Mouse (Mus musculus): Measurements from ENCODE around the gene Usp30. TPM values are rescaled to one million over a fixed set of nuclear protein-coding genes. Genes with fewer than 3 reads are reported as not detected.

The Usp30 gene
- polyA plus RNA-seq, 1 experiment from 2014 or later, result 15.3 TPM

DNA sequence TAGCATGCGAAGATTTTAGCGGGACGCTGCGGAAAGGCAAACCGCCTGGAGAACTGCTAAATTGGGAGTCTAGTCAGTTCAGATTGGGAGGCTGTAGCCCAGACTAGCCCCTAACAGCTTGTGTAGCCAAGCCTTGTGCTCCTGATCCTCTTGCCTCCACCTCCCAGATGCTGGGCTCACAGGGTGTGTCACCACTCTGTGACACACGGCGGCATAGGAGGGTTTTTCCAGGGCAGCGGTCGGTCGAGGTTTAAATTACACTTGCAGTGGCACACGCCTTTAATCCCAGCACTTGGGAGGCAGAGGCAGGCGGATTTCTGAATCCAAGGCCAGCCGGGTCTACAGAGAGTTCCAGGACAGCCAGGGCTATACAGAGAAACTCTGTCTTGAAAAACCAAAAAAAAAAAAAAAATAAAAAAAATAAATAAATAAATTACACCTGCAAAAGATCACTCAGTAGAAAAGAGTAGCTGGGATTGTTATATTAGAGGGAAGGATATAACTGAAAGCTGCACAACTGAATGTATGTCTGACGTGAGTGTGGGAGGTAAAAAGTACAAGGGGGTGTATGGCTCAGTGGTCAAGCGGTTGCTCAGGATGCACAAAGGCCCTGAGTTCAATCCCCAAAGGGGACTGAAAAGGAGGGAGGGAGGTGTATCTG is 64.4 kb downstream of the Usp30 start:
- Histone ChIP-seq H3K27ac (no peak overlapping the region), H3K4me3 (replicated peaks; ENCODE audit: low read length) (peak overlapping the region; percentile 91), H3K9me3 (ENCODE audit: control insufficient read depth, low read length) (no peaks in the 10 kb centered on the region), H3K4me2 (replicated peaks) (peak overlapping the region; percentile 99), H3K4me1 (replicated peaks; ENCODE audit: control insufficient read depth, insufficient read depth, low read length) (peaks cover 10% of the 10 kb centered on the region; the same call in 1 of the 2 replicates), H3K27me3 (ENCODE audit: control insufficient read depth, insufficient read depth, low read length) (no peaks in the 10 kb centered on the region), H3K36me3 (replicated peaks; ENCODE audit: control insufficient read depth, insufficient read depth) (peaks cover 7% of the 10 kb centered on the region), H3K9ac (peak overlapping the region; percentile 58; the same call in 1 of the 2 replicates)
- DNase-seq (ENCODE audit: low spot score) (no peak), ATAC-seq (ENCODE audit: low FRiP score) (no peak)
- WGBS, result 81% methylated on average over 15 of the region's 15 CpGs

DNA sequence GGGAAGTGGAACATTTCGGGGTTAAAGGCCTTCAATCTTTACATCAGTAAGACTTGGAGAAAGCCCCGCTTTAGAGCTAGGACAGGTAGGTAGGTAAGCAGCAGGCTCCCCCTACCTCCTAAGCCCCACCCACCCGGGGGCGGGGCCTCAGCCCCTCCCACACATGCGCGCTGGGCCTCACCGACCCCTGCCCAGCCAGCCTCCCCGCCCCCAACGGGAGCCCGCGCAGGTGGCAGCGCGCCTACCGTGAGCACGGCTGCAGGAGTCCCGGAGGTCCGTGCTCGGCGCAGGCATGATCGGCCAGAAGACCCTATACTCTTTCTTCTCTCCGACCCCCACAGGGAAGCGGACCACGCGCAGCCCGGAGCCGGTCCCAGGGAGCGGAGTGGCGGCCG is 64.9 kb downstream of the Usp30 start, which contains the start of gene Ung:
Ung (plus strand) TSS at position 176 of the 395 bp plus-strand sequence.
- peak within 1 kb of the TSS; percentile 91 for H3K4me3 ChIP-seq (replicated peaks; ENCODE audit: low read length)
- ATAC-seq (ENCODE audit: low FRiP score) (peak; percentile 54), DNase-seq (ENCODE audit: low spot score) (peak; percentile 75)
- H3K27me3 ChIP-seq (ENCODE audit: control insufficient read depth, insufficient read depth, low read length), result no peaks in the 10 kb centered on the region
- peak within 1 kb of the TSS; percentile 58 for H3K9ac ChIP-seq
- H3K27ac ChIP-seq, result no peak within 1 kb of the TSS
- no peaks in the 10 kb centered on the region for H3K9me3 ChIP-seq (ENCODE audit: control insufficient read depth, low read length)
- H3K4me2 ChIP-seq (replicated peaks), result peak within 1 kb of the TSS; percentile 99
- H3K4me1 ChIP-seq (replicated peaks; ENCODE audit: control insufficient read depth, insufficient read depth, low read length), result peaks cover 10% of the 10 kb centered on the region; the same call in 1 of the 2 replicates
- 1% methylated on average over 27 of the region's 29 CpGs for WGBS
- H3K36me3 ChIP-seq (replicated peaks; ENCODE audit: control insufficient read depth, insufficient read depth), result peaks cover 6% of the 10 kb centered on the region

DNA sequence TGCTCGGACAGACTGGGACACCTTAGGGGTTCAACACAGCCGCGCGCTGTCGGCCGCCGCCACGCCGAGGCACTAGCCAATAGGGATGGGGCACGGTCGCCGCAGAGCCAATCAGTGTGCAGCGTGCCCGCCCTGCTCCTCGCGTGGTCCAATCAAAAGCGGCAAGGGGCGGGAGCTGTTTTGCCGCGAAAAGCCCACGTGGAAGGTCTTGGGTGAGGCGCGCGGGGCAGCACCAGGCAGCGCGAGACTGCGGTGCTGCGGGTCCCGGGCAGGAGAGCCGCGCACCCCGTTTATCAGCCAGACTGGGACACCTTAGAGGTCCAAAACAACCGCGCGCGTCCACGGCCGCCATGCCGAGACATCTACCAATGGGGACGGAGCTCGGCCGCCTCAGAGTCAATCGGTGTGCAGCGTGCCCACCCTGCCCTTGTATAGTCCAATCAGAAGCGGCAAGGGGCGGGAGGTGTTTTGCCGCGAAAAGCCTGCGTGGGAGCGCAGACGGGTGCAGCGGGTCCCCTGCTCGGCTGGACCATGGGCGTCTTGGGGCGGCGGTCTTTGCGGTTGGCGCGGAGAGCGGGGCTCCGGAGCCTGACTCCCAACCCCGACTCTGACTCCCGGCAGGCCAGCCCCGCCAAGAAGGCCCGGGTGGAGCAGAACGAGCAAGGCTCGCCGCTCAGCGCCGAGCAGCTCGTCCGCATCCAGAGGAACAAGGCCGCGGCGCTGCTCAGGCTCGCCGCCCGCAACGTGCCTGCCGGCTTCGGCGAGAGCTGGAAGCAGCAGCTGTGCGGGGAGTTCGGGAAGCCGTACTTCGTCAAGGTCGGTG is 65.6 kb downstream of the Usp30 start:
- Histone ChIP-seq H3K4me1 (replicated peaks; ENCODE audit: control insufficient read depth, insufficient read depth, low read length) (peaks cover 10% of the 10 kb centered on the region; the same call in 1 of the 2 replicates), H3K4me3 (replicated peaks; ENCODE audit: low read length) (peak overlapping the region; percentile 91), H3K36me3 (replicated peaks; ENCODE audit: control insufficient read depth, insufficient read depth) (no peaks in the 10 kb centered on the region), H3K27me3 (ENCODE audit: control insufficient read depth, insufficient read depth, low read length) (no peaks in the 10 kb centered on the region), H3K4me2 (replicated peaks) (peak overlapping the region; percentile 99), H3K9me3 (ENCODE audit: control insufficient read depth, low read length) (no peaks in the 10 kb centered on the region), H3K27ac (no peak overlapping the region), H3K9ac (peak overlapping the region; percentile 58)
- peak; percentile 87 for DNase-seq (ENCODE audit: low spot score)
- peak; percentile 97 for ATAC-seq (ENCODE audit: low FRiP score)
- WGBS, result under 1% methylated on average over 82 of the region's 87 CpGs

DNA sequence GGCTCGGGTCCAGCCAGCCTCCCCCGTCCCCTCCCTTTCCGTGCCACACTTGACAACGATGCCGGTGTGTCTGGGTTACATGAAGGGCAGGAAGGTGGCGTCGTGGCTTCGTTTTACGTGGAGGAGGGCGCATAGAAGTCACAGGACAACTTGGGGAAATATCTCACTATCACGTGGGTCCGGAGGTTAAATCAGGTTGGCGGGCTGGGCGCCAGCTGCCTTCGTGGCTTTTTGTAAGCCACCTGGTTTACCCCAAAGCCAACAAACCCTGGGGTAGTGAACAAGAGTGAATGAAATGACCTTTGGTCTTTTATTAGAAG is 66.2 kb downstream of the Usp30 start:
- peaks cover 10% of the 10 kb centered on the region; the same call in 1 of the 2 replicates for H3K4me1 ChIP-seq (replicated peaks; ENCODE audit: control insufficient read depth, insufficient read depth, low read length)
- H3K4me3 ChIP-seq (replicated peaks; ENCODE audit: low read length), result peak overlapping the region; percentile 91
- H3K9me3 ChIP-seq (ENCODE audit: control insufficient read depth, low read length), result no peaks in the 10 kb centered on the region
- H3K36me3 ChIP-seq (replicated peaks; ENCODE audit: control insufficient read depth, insufficient read depth), result no peaks in the 10 kb centered on the region
- 1% methylated on average over 15 of the region's 15 CpGs for WGBS
- DNase-seq (ENCODE audit: low spot score), result peak; percentile 29
- H3K9ac ChIP-seq, result peak overlapping the region; percentile 51
- no peaks in the 10 kb centered on the region for H3K27me3 ChIP-seq (ENCODE audit: control insufficient read depth, insufficient read depth, low read length)
- no peak overlapping the region for H3K27ac ChIP-seq
- peak overlapping the region; percentile 99 for H3K4me2 ChIP-seq (replicated peaks)
- ATAC-seq (ENCODE audit: low FRiP score), result no peak

DNA sequence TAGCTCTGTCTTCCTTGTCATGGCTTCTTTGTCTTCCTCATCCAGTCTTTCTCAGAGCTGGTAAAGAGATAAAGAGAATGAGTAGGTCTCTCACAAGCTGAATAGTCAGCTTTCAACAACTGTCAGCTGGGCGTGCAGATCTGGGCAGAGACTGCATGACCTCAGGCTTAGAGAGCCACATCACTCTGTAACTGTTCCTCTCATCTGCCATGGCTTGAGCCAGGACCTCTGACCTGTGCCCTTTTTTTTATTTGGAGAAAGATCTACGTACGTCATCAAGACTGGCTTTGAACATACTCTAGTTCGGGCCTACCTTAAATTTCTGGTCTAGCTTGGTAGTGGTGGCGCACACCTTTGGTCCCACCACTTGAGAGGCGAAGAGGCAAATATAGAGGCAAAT is 67.6 kb downstream of the Usp30 start:
- Histone ChIP-seq H3K4me3 (replicated peaks; ENCODE audit: low read length) (no peak overlapping the region), H3K4me2 (replicated peaks) (no peak overlapping the region), H3K4me1 (replicated peaks; ENCODE audit: control insufficient read depth, insufficient read depth, low read length) (peaks cover 7% of the 10 kb centered on the region), H3K27me3 (ENCODE audit: control insufficient read depth, insufficient read depth, low read length) (no peaks in the 10 kb centered on the region), H3K9me3 (ENCODE audit: control insufficient read depth, low read length) (no peaks in the 10 kb centered on the region), H3K36me3 (replicated peaks; ENCODE audit: control insufficient read depth, insufficient read depth) (no peaks in the 10 kb centered on the region), H3K9ac (no peak overlapping the region), H3K27ac (no peak overlapping the region)
- 76% methylated on average over 6 of the region's 6 CpGs for whole genome bisulfite sequencing
- DNase-seq (ENCODE audit: low spot score) (no peak), ATAC-seq (ENCODE audit: low FRiP score) (no peak)

DNA sequence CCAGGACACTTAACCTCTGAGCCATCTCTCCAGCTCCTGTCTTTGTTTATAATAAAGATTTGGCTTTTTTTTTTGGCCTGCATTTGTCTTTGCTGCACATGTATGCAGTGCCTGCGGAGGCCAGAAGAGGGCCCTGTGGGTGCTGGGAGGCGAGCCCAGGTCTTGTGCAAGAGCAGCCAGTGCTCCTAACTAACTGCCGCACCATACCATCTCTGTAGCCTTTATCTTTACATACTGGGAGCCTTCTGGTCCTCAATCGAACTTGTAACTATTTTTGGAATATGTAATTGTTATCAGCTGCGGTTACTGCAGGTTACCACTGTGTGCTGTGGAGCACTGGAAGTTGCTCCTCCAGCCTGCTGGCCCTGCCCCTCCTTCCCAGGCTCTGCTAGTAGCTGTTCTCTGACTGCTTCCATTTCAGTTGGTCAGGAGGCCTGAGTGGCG is 68.9 kb downstream of the Usp30 start:
- Histone ChIP-seq H3K9ac (no peak overlapping the region), H3K4me1 (replicated peaks; ENCODE audit: control insufficient read depth, insufficient read depth, low read length) (peaks cover 9% of the 10 kb centered on the region), H3K27me3 (ENCODE audit: control insufficient read depth, insufficient read depth, low read length) (no peaks in the 10 kb centered on the region), H3K36me3 (replicated peaks; ENCODE audit: control insufficient read depth, insufficient read depth) (no peaks in the 10 kb centered on the region), H3K4me3 (replicated peaks; ENCODE audit: low read length) (no peak overlapping the region), H3K27ac (no peak overlapping the region), H3K4me2 (replicated peaks) (no peak overlapping the region), H3K9me3 (ENCODE audit: control insufficient read depth, low read length) (no peaks in the 10 kb centered on the region)
- DNase-seq (ENCODE audit: low spot score) (no peak), ATAC-seq (ENCODE audit: low FRiP score) (no peak)
- 66% methylated on average over 6 of the region's 6 CpGs for WGBS

DNA sequence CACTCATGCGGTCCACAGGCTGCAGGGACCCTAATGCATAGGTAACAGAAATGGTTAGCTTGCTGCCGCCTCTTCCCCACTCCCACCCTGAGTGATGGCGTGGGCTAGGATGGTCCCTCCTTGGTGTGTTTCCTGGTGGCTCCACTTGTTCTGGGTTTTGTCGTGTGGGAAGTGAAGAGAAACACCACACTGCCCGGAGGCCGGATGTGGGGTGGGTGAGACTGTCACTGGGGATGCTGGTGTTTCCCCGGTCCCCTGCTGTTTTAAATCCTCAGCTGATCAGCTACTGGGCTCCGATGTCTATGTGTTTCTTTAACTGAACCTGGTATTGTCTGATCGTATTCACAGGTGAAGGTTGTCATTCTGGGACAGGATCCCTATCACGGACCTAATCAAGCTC is 70.3 kb downstream of the Usp30 start:
- H3K27ac ChIP-seq, result no peak overlapping the region
- H3K36me3 ChIP-seq (replicated peaks; ENCODE audit: control insufficient read depth, insufficient read depth), result no peaks in the 10 kb centered on the region
- H3K4me3 ChIP-seq (replicated peaks; ENCODE audit: low read length), result no peak overlapping the region
- H3K4me1 ChIP-seq (replicated peaks; ENCODE audit: control insufficient read depth, insufficient read depth, low read length), result peaks cover 17% of the 10 kb centered on the region
- H3K9ac ChIP-seq, result no peak overlapping the region
- H3K27me3 ChIP-seq (ENCODE audit: control insufficient read depth, insufficient read depth, low read length), result no peaks in the 10 kb centered on the region
- H3K4me2 ChIP-seq (replicated peaks), result no peak overlapping the region
- no peak for DNase-seq (ENCODE audit: low spot score)
- no peaks in the 10 kb centered on the region for H3K9me3 ChIP-seq (ENCODE audit: control insufficient read depth, low read length)
- no peak for ATAC-seq (ENCODE audit: low FRiP score)
- 88% methylated on average over 10 of the region's 10 CpGs for WGBS

DNA sequence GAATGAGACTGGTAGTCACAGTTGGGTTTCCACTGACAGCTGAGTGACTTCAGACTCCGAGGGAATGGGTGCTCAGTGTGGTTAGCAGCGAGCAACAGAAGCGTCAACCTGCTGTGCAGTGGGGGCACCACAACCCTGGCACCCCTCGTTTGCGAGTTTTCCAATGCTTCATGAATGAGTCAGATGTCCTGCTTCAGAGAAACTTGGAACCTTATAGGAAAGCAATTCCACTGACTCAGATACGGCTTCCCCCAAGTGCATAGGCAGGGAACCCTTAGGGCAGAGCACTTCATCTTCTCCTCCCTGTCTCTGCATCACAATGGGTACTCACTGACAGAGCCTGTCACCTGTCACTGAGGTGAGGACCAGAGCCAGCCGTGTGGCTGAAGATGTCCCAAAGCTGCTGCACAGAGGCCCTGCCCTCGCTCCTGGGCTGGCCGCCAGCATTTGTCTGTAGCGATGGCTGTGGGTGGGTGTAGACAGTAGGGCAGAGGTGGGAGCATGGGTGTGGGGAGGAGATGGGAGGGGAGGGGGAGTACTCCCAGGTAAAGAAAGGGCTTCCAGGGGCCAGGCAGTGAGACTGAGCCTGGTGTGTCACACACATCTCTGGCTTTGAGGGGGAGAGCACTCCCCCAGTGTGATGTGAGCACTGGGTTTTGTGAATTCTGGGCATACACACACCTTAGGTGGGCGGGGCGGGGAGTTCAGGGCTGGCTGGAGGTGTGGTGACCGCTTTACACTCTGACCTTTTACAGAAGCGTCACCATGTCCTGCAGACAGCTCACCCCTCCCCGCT is 72.4 kb downstream of the Usp30 start:
- Histone ChIP-seq H3K4me1 (replicated peaks; ENCODE audit: control insufficient read depth, insufficient read depth, low read length) (peaks cover 14% of the 10 kb centered on the region), H3K4me3 (replicated peaks; ENCODE audit: low read length) (no peak overlapping the region), H3K27ac (peak overlapping the region; percentile 74; the same call in 1 of the 2 replicates), H3K36me3 (replicated peaks; ENCODE audit: control insufficient read depth, insufficient read depth) (no peaks in the 10 kb centered on the region), H3K27me3 (ENCODE audit: control insufficient read depth, insufficient read depth, low read length) (no peaks in the 10 kb centered on the region), H3K9ac (no peak overlapping the region), H3K9me3 (ENCODE audit: control insufficient read depth, low read length) (no peaks in the 10 kb centered on the region), H3K4me2 (replicated peaks) (no peak overlapping the region)
- ATAC-seq (ENCODE audit: low FRiP score) (no peak), DNase-seq (ENCODE audit: low spot score) (no peak)
- WGBS, result 77% methylated on average over 15 of the region's 15 CpGs

Measured in hindbrain, embryonic 14.5 days (tissue).